14 mouse cellular contexts compared by ENCODE assay signal in the genomic region with DNA sequence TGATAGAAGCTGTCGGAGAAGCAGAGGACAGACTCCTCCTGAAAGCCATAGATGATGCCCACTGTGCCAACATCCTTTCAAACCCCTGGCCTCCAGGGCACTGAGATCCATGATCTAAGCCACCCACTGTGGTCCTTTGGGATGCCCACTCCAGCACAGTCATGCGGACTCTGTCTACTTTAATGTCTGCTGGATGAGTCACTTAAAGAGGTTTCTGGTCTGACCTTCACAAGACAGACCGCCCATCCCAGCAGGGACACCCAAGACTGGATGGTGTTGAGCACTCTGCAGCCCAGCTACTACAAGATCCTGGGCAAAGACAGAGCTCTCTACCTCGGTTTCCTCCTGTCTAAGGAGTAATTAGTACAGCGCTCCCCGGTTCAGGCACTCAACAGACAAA.
"Had no signal": no experiment of that assay in that cellular context is flagged by ENCODE, and none has a peak within 500 bp of the region (broad histone marks: within the 10 kb centered on the region; RNA-seq: fewer than 3 reads in every experiment).

No protein-coding gene starts in this region.

- H3K4me2 ChIP-seq: limb, embryonic 12.5 days; liver, embryonic 13.5 days; neural tube, embryonic 12.5 days had no signal

- H3K4me3 ChIP-seq: limb, embryonic 12.5 days; liver, embryonic 13.5 days; myocyte; neural tube, embryonic 12.5 days had no signal

- H3K27ac ChIP-seq: liver, embryonic 13.5 days; neural tube, embryonic 12.5 days; stomach, postnatal 0 days had no signal

- ATAC-seq: liver, postnatal 0 days had no signal

- H3K4me1 ChIP-seq: liver, embryonic 13.5 days had no signal

- H3K9me3 ChIP-seq: limb, embryonic 12.5 days; liver, embryonic 13.5 days; neural tube, embryonic 12.5 days had no signal

- H3K9ac ChIP-seq: limb, embryonic 12.5 days; liver, embryonic 13.5 days; liver, postnatal 0 days; neural tube, embryonic 12.5 days had no signal

- H3K27me3 ChIP-seq: limb, embryonic 12.5 days; liver, embryonic 13.5 days; neural tube, embryonic 12.5 days had no signal

- H3K36me3 ChIP-seq: limb, embryonic 12.5 days; liver, embryonic 13.5 days; neural tube, embryonic 12.5 days had no signal

- DNase-seq: kidney, adult 8-10 months; kidney, postnatal 25 days; layer of hippocampus, adult 9-11 months; layer of hippocampus, postnatal 36 days; liver; liver, embryonic 13.5 days; liver, postnatal 0 days; midbrain, embryonic 14.5 days; right cerebral cortex, postnatal 14 days; thymus, postnatal 4 days had no signal
